Mouse (Mus musculus) layer of hippocampus, adult 18-20 months (tissue): ENCODE measurements around the gene Gm4847. TPM values are rescaled to one million over a fixed set of nuclear protein-coding genes. Genes with fewer than 3 reads are reported as not detected.

Experiments
- DNase-seq, 2 experiments: peaks; one replicate each; pipeline ENCODE4 v3.0.0; 2022; ENCODE audit warnings: low spot score in 2 of 2
- long read RNA-seq: library from polyadenylated mRNA; stranded (forward); transcript quantifications from one replicate; pipeline ENCODE4 v2.0.0, GENCODE M21; 2021
- microRNA-seq, 2 experiments: library from miRNA; unstranded; fragments of <30 nt; microRNA quantifications; one replicate each; pipeline ENCODE4 v1.2.0; 2021
- total RNA-seq, 2 experiments: library from RNA; stranded (reverse); gene quantifications; 2 replicates each; pipeline ENCODE4 v1.2.3; 2021

Gm4847 gene
- not detected for total RNA-seq
- long read RNA-seq = 0 reads

DNA sequence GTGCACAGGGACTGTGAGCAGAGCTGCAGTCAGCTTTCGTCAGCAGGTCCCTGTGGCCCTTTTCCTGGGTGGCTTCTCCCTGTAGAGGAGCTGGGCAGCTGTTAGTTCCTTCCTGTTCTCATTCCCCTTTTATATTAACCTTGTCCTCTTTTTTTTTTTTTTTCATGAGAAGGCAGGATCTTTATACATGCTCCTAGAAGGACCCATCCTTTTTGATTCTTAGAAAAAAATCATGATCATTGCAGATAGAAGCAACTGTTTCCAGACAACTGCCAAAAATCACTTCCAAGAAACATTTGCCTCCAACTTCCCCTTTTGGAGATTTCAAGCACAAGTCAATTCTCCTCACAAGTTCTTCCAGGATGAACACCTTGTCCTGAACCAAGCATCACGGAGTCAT, at the start of gene Gm4847:
TSS of gene Gm4847 (minus strand) at position 101 of the 400 bp plus-strand sequence.
- no peak for DNase-seq

DNA sequence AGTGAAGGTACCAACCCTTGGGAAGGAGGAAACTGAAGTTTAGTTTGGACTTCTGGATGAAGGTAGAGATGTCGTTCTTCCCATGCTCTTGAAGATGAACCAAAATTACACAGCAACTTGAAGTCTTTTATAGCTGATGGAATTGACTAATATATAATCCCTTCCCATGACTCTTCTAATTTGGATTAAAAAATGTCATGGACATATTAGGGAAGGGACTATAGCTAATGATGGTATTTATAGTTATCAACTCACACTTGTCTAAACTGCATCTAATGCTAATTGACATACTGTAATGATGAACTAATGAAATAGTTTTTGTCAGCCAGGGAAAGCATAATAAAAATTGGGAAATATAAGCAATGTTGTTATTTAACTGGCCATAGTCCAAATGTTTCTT, 34.3 kb upstream of the Gm4847 start, which contains the start of gene Fmo9:
TSS of gene Fmo9 (minus strand) at position 101 of the 400 bp plus-strand sequence.
- no peak for DNase-seq

DNA sequence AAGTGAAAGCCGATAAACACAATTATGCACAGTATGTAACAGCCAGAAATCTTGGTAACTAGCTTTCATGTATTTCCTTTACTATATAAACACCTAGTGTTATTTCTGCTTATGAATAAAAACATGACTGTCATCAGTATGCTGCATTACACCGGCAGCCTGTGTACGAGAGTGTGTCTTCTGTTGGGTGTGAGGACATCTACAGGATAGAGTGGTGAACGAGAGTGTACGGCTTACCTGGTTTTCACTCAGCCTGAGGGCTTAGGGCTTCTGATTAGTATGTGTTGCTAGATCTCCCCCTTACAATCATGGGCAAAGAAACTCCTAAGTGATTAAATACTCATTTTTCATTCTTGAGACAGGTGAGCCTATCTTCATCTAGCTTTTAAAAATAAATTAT, 21.8 kb upstream of the Gm4847 start:
- no peak for DNase-seq

DNA sequence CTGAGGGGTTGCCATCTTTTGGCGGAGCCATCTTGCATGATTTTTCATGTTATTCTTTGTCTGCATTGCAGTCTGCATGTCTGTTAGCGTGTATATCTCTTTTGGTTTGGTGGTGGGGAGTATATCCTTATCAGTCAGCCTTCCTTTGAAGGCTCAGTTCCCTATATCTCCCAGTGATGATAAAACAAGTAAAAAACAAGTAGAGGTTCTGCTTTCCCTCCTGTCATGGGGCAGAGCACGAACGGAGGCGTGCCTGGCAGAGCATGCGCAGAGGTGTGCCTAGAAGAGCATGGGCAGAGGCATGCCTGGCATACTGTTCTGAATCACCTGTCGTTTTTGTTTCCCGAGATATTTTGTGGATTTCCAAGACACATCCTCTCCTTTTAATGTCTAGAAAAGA, 13.3 kb upstream of the Gm4847 start:
- DNase-seq = no peak

Small RNAs within 50 kb of the gene (microRNA-seq; reads per million reads assigned to microRNA genes)
- 0 reads per million in 2 experiments for gene Gm22992

Other genes starting within 250 kb of the Gm4847 start
- gene Pogk, start 237.8 kb downstream of the Gm4847 start, total RNA-seq = 10 to 100 TPM; 34.9 to 36.0 TPM
- gene Gm4846, start 150.1 kb downstream of the Gm4847 start, total RNA-seq = not detected
- not detected for gene Fmo9, start 34.2 kb upstream of the Gm4847 start, total RNA-seq